ENCODE assay signal across 22 mouse cellular contexts in genomic region chr2:69612716-69613115, GRCm38 (mm10). TPM values are rescaled to one million over a fixed set of nuclear protein-coding genes. Genes with fewer than 3 reads are reported as not detected.
DNase-seq lines count a peak whose midpoint lies in the region; ATAC-seq lines count a peak whose summit lies in the region.
"Had no signal": no experiment of that assay in that cellular context is flagged by ENCODE, and none has a peak within 500 bp of the region (broad histone marks: within the 10 kb centered on the region; RNA-seq: fewer than 3 reads in every experiment).

No protein-coding gene starts in this region.

- intact Hi-C loops in left cerebral cortex, postnatal 10 days (cut with DNase I): no loop called here

- no peaks in the 10 kb centered on the region for H3K9me3 ChIP-seq in heart, embryonic 13.5 days
- no peaks in the 10 kb centered on the region for H3K9me3 ChIP-seq in midbrain, embryonic 11.5 days (ENCODE audit: control insufficient read depth, low read length)
- H3K9me3 ChIP-seq in midbrain, embryonic 13.5 days: no peaks in the 10 kb centered on the region
- H3K9me3 ChIP-seq in embryonic facial prominence, embryonic 10.5 days: no peaks in the 10 kb centered on the region
- H3K9me3 ChIP-seq: forebrain, embryonic 13.5 days; heart, embryonic 15.5 days; hindbrain, embryonic 13.5 days; liver, embryonic 13.5 days had no signal

- no peaks in the 10 kb centered on the region for H3K36me3 ChIP-seq in heart, embryonic 13.5 days
- no peaks in the 10 kb centered on the region for H3K36me3 ChIP-seq in midbrain, embryonic 11.5 days (ENCODE audit: control insufficient read depth, insufficient read depth, low read length)
- no peaks in the 10 kb centered on the region for H3K36me3 ChIP-seq in midbrain, embryonic 13.5 days
- no peaks in the 10 kb centered on the region for H3K36me3 ChIP-seq in embryonic facial prominence, embryonic 10.5 days (replicated peaks)
- no peaks in the 10 kb centered on the region for H3K36me3 ChIP-seq in macrophage (ENCODE audit: inconsistent target)
- H3K36me3 ChIP-seq: heart, embryonic 15.5 days; hindbrain, embryonic 13.5 days; liver, embryonic 13.5 days had no signal

- peaks cover 8% of the 10 kb centered on the region for H3K4me1 ChIP-seq in heart, embryonic 13.5 days
- peaks cover 4% of the 10 kb centered on the region; the same call in 1 of the 2 replicates for H3K4me1 ChIP-seq in midbrain, embryonic 11.5 days (ENCODE audit: control insufficient read depth, insufficient read depth, low read length)
- H3K4me1 ChIP-seq in midbrain, embryonic 13.5 days (replicated peaks): peaks cover 6% of the 10 kb centered on the region
- H3K4me1 ChIP-seq in embryonic facial prominence, embryonic 10.5 days: peaks cover 9% of the 10 kb centered on the region
- H3K4me1 ChIP-seq: liver, embryonic 13.5 days had no signal

- no peak overlapping the region for H3K4me3 ChIP-seq in heart, embryonic 13.5 days
- no peak overlapping the region for H3K4me3 ChIP-seq in midbrain, embryonic 11.5 days (ENCODE audit: low read depth, low read length)
- no peak overlapping the region for H3K4me3 ChIP-seq in midbrain, embryonic 13.5 days (replicated peaks)
- H3K4me3 ChIP-seq in embryonic facial prominence, embryonic 10.5 days: 0 out of 2 replicates have a peak overlapping the region, but pooled peaks have one; percentile 19
- no peak overlapping the region for H3K4me3 ChIP-seq in macrophage (ENCODE audit: inconsistent target)
- H3K4me3 ChIP-seq: forebrain, embryonic 13.5 days; heart, embryonic 15.5 days; hindbrain, embryonic 13.5 days; liver, embryonic 13.5 days had no signal

- H3K9ac ChIP-seq in heart, embryonic 13.5 days: no peak overlapping the region
- no peak overlapping the region for H3K9ac ChIP-seq in midbrain, embryonic 11.5 days (ENCODE audit: low read length)
- H3K9ac ChIP-seq in midbrain, embryonic 13.5 days (replicated peaks): no peak overlapping the region
- H3K9ac ChIP-seq: forebrain, embryonic 13.5 days; heart, embryonic 15.5 days; hindbrain, embryonic 13.5 days; liver, embryonic 13.5 days had no signal

- no peaks in the 10 kb centered on the region for H3K79me2 ChIP-seq in macrophage (ENCODE audit: inconsistent target)

- H3K27me3 ChIP-seq in heart, embryonic 13.5 days (replicated peaks): peaks cover 7% of the 10 kb centered on the region; the same call in 1 of the 2 replicates
- H3K27me3 ChIP-seq in midbrain, embryonic 11.5 days (ENCODE audit: control insufficient read depth, insufficient read depth, low read length): no peaks in the 10 kb centered on the region
- H3K27me3 ChIP-seq in midbrain, embryonic 13.5 days: 0 out of 2 replicates have a peak, but pooled peaks cover 3% of the 10 kb centered on the region
- H3K27me3 ChIP-seq in embryonic facial prominence, embryonic 10.5 days (replicated peaks; ENCODE audit: low read depth, poor library complexity, severe bottlenecking): no peaks in the 10 kb centered on the region
- H3K27me3 ChIP-seq: forebrain, embryonic 13.5 days; heart, embryonic 15.5 days; hindbrain, embryonic 13.5 days had no signal

- no peak overlapping the region for H3K27ac ChIP-seq in heart, embryonic 13.5 days (replicated peaks)
- H3K27ac ChIP-seq in midbrain, embryonic 11.5 days (ENCODE audit: low read depth, low read length): no peak overlapping the region
- H3K27ac ChIP-seq in midbrain, embryonic 13.5 days: no peak overlapping the region
- no peak overlapping the region for H3K27ac ChIP-seq in embryonic facial prominence, embryonic 10.5 days (replicated peaks)
- H3K27ac ChIP-seq in macrophage: 0 out of 2 replicates have a peak overlapping the region, but pooled peaks have one; percentile 4
- H3K27ac ChIP-seq: forebrain, embryonic 13.5 days; heart, embryonic 15.5 days; hindbrain, embryonic 13.5 days; liver, embryonic 13.5 days had no signal

- DNase-seq in heart, adult 9 months (ENCODE audit: low spot score in 2 of 2): no peak
- DNase-seq in midbrain, embryonic 11.5 days (ENCODE audit: low spot score, missing footprints): no peak
- peak; percentile 15 for DNase-seq in embryonic facial prominence, embryonic 10.5 days (ENCODE audit: low spot score)
- DNase-seq in left cerebral cortex, postnatal 10 days (ENCODE audit: extremely low spot score in 1 of 2, low spot score in 2 of 2): no peak
- no peak for DNase-seq in embryo, embryonic 9.5 days (ENCODE audit: extremely low spot score)
- DNase-seq: cerebellum, adult 9-10 months; heart, postnatal 36 days; lung, adult 2 months; lung, postnatal 14 days had no signal

- 0 out of 2 replicates have a peak overlapping the region, but pooled peaks have one; percentile 35 for H3K4me2 ChIP-seq in heart, embryonic 13.5 days
- no peak overlapping the region for H3K4me2 ChIP-seq in midbrain, embryonic 11.5 days
- no peak overlapping the region for H3K4me2 ChIP-seq in midbrain, embryonic 13.5 days (replicated peaks)
- H3K4me2 ChIP-seq: hindbrain, embryonic 13.5 days; liver, embryonic 13.5 days had no signal

- ATAC-seq in heart, embryonic 13.5 days (ENCODE audit: extremely low read depth, insufficient number of reproducible peaks, low FRiP score, low TSS enrichment): no peak
- ATAC-seq in midbrain, embryonic 11.5 days (ENCODE audit: low FRiP score): 0 out of 2 replicates have a peak, but pooled peaks have one; percentile 30
- no peak for ATAC-seq in midbrain, embryonic 13.5 days
- ATAC-seq: forebrain, embryonic 13.5 days had no signal

- WGBS in heart, embryonic 13.5 days: 61% methylated on average over 9 of the region's 9 CpGs
- WGBS in midbrain, embryonic 11.5 days: 36% methylated on average over 9 of the region's 9 CpGs
- 35% methylated on average over 9 of the region's 9 CpGs for WGBS in midbrain, embryonic 13.5 days
- 49% methylated on average over 9 of the region's 9 CpGs for WGBS in embryonic facial prominence, embryonic 10.5 days
- 93% methylated on average over 8 of the region's 9 CpGs for WGBS in macrophage (ENCODE audit: missing documents)

RNA-seq across cellular contexts. Expression of gene Lrp2, which starts 26.9 kb away (rescaled TPM):
- 0.45 and 0.57 TPM in 2 replicates for polyA plus RNA-seq in heart, embryonic 13.5 days (2015; fragmentation: Nextera tagmentation; extraction: Ambion mirVana)
- 5.0 and 5.6 TPM in 2 replicates for polyA plus RNA-seq in midbrain, embryonic 11.5 days (2014; fragmentation: Nextera tagmentation; extraction: Ambion mirVana)
- 2.2 and 3.7 TPM in 2 replicates for polyA plus RNA-seq in midbrain, embryonic 13.5 days (2015; fragmentation: Nextera tagmentation; extraction: Ambion mirVana)
- 1.5 and 1.6 TPM in 2 replicates for polyA plus RNA-seq in embryonic facial prominence, embryonic 10.5 days (2016; fragmentation: Nextera tagmentation; extraction: Ambion mirVana)
- total RNA-seq in macrophage (2018; cell fraction: chromatin; rRNA removed): under 1 TPM in 1 of 26 experiments, not detected in 25; 0.09 TPM
- total RNA-seq in macrophage (2018; cell fraction: cytosol; rRNA removed): under 1 TPM in 3 of 26 experiments, not detected in 23; under 0.01 TPM
- total RNA-seq in macrophage (2018; cell fraction: nucleus; rRNA removed): under 1 TPM in 1 of 26 experiments, not detected in 25; 0.10 TPM
- not detected in 3 replicates for polyA plus RNA-seq in macrophage (2018)
- total RNA-seq in left cerebral cortex, postnatal 10 days (2021): under 1 TPM; 0.12 to 0.15 TPM
- total RNA-seq: common myeloid progenitor, adult 5-6 weeks; gastrocnemius, adult 8-10 months; granulocyte monocyte progenitor cell, adult 5-6 weeks; megakaryocyte, adult 5-6 weeks; MEL had no signal

RNA-seq across cellular contexts. Expression of gene Bbs5, which starts 34.3 kb away (rescaled TPM):
- polyA plus RNA-seq in heart, embryonic 13.5 days (2015; fragmentation: Nextera tagmentation; extraction: Ambion mirVana): 9.6 and 13.3 TPM in 2 replicates
- polyA plus RNA-seq in midbrain, embryonic 11.5 days (2014; fragmentation: Nextera tagmentation; extraction: Ambion mirVana): 12.4 and 19.5 TPM in 2 replicates
- 24.3 and 24.8 TPM in 2 replicates for polyA plus RNA-seq in midbrain, embryonic 13.5 days (2015; fragmentation: Nextera tagmentation; extraction: Ambion mirVana)
- 12.5 and 19.3 TPM in 2 replicates for polyA plus RNA-seq in embryonic facial prominence, embryonic 10.5 days (2016; fragmentation: Nextera tagmentation; extraction: Ambion mirVana)
- total RNA-seq in macrophage (2018; cell fraction: chromatin; rRNA removed): 10 to 100 TPM in 13 of 26 experiments, 1 to 10 TPM in 11, under 1 TPM in 1, not detected in 1; 0.98 to 30.3 (median 11.1) TPM
- 1 to 10 TPM; 2.0 to 6.4 (median 4.5) TPM for total RNA-seq in macrophage (2018; cell fraction: cytosol; rRNA removed)
- total RNA-seq in macrophage (2018; cell fraction: nucleus; rRNA removed): 10 to 100 TPM in 7 of 26 experiments, 1 to 10 TPM in 19; 1.2 to 16.2 (median 6.1) TPM
- polyA plus RNA-seq in macrophage (2018): 5.6 to 6.1 TPM (median 6.1 TPM) in 3 replicates
- 10 to 100 TPM; 29.2 to 29.6 TPM for total RNA-seq in left cerebral cortex, postnatal 10 days (2021)

RNA-seq across cellular contexts. Expression of gene Klhl41, which starts 57.2 kb away (rescaled TPM):
- polyA plus RNA-seq in heart, embryonic 13.5 days (2015; fragmentation: Nextera tagmentation; extraction: Ambion mirVana): 14.2 and 17.4 TPM in 2 replicates
- polyA plus RNA-seq in midbrain, embryonic 11.5 days (2014; fragmentation: Nextera tagmentation; extraction: Ambion mirVana): 0.12 and 0.40 TPM in 2 replicates
- 0.13 and 0.18 TPM in 2 replicates for polyA plus RNA-seq in midbrain, embryonic 13.5 days (2015; fragmentation: Nextera tagmentation; extraction: Ambion mirVana)
- 0.39 and 0.40 TPM in 2 replicates for polyA plus RNA-seq in embryonic facial prominence, embryonic 10.5 days (2016; fragmentation: Nextera tagmentation; extraction: Ambion mirVana)
- total RNA-seq in macrophage (2018; cell fraction: chromatin; rRNA removed): 1 to 10 TPM in 2 of 26 experiments, under 1 TPM in 12, not detected in 12; 0.34 to 1.3 (median 0.70) TPM
- under 1 TPM in 18 of 26 experiments, not detected in 8; 0.03 to 0.16 (median 0.08) TPM for total RNA-seq in macrophage (2018; cell fraction: cytosol; rRNA removed)
- total RNA-seq in macrophage (2018; cell fraction: nucleus; rRNA removed): 1 to 10 TPM in 1 of 26 experiments, under 1 TPM in 11, not detected in 14; 0.17 to 1.7 (median 0.44) TPM
- not detected in 3 replicates for polyA plus RNA-seq in macrophage (2018)
- 1 to 10 TPM; 1.7 TPM for total RNA-seq in left cerebral cortex, postnatal 10 days (2021)
- total RNA-seq: common myeloid progenitor, adult 5-6 weeks; megakaryocyte, adult 5-6 weeks; midbrain, postnatal 0 days had no signal
- polyA plus RNA-seq: midbrain, postnatal 0 days had no signal

Comparison
In these comparisons a context has a peak if more than half of its experiments do, and no peak if none do; other contexts are left out.
1. RNA of gene Klhl41, which starts 57.2 kb away (polyA plus RNA-seq): 14.2 to 17.4 TPM in heart, embryonic 13.5 days; 0.39 to 0.40 TPM in embryonic facial prominence, embryonic 10.5 days, 0.13 to 0.18 TPM in midbrain, embryonic 13.5 days, 0.12 to 0.40 TPM in midbrain, embryonic 11.5 days and not detected in macrophage; every median in the first group is over 10 times any median in the second.